Mouse (Mus musculus) CD4-positive, CD25-positive, alpha-beta regulatory T cell (primary cell): Measurements from ENCODE around the gene Kcne1l. TPM values are rescaled to one million over a fixed set of nuclear protein-coding genes. Genes with fewer than 3 reads are reported as not detected.

ENCODE experiments used
- polyA plus RNA-seq: library from polyadenylated mRNA; unstranded; fragments of 100-300 nt; shearing (Covaris generic); gene quantifications from one replicate; pipeline ENCODE4 v1.2.1, GENCODE M21; 2017

Gene Kcne1l
- polyA plus RNA-seq, result not detected

GRCm38 (mm10) chrX:142305869-142306581 is at the start of gene Kcne1l:
TSS of gene Kcne1l (minus strand) at chrX:142306294.

Other genes with a start within 250 kb of the Kcne1l start
- gene Gucy2f, start 109.4 kb downstream of the Kcne1l start, polyA plus RNA-seq, result not detected
- 5.8 TPM for gene Nxt2, start 79.5 kb downstream of the Kcne1l start, polyA plus RNA-seq
- 28.0 TPM for gene Acsl4, start 84.2 kb upstream of the Kcne1l start, polyA plus RNA-seq